Mouse (Mus musculus): Measurements from ENCODE around the gene Ptpro.

DNA sequence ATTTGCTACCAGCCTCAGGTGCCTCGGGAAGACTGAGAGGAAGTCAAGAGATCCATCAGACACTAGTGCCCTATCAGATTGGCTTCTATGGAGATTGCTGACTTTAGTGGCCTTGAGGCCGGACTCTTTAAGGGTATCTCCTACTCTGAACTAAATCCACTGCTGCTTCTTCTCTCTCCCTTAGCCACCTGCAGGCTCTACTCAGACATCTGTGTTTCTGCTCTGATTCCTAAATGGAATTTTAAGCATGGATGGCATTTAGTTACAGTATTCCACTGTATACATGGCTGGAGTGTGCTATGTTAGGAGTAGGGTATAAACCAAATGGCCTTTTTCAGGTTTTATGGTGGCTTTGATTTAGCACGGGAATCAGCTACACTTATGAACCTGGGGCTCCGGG is 170.7 kb downstream of the Ptpro start:
- TF ChIP-seq TAL1 (IDR thresholded peaks at IDR 0.05; ENCODE audit: low read length): no peak
- no peak for TF ChIP-seq GATA1 (IDR thresholded peaks at IDR 0.05; ENCODE audit: low read length)
